Mouse (Mus musculus) CH12.LX (cell line): ENCODE measurements at regions not wholly inside any gene's neighbourhood (a gene's known extent, or its start where the extent isn't known, plus 50 kb on each side); places are given as distances from the start of the nearest gene placed in this dataset.

Experiments
- DNase-seq: peaks from one replicate; pipeline ENCODE4 v3.0.0-alpha.2; 2013; ENCODE audit errors: extremely low read depth
- H3K27ac ChIP-seq: 2 replicates; pipeline ENCODE4 v1.5.1; 2012; ENCODE audit warnings: low read depth, mild to moderate bottlenecking, control low read depth, moderate library complexity; ENCODE audit not compliant: insufficient read depth
- H3K27me3 ChIP-seq: replicated peaks from 2 replicates; pipeline ENCODE3; 2012; ENCODE audit warnings: inconsistent platforms
- H3K36me3 ChIP-seq, 2 experiments: replicated peaks in 1 of 2; 2 replicates each; pipeline versions ENCODE3 to v1.6.1; 2012; ENCODE audit warnings: inconsistent platforms in 1 of 2, low read length in 1 of 2, mild to moderate bottlenecking in 1 of 2, mixed read lengths in 1 of 2, moderate library complexity in 1 of 2; ENCODE audit not compliant: control insufficient read depth in 1 of 2, insufficient read depth in 1 of 2
- H3K4me1 ChIP-seq, 2 experiments: 2 replicates each; pipeline ENCODE4 v1.6.1; 2012; ENCODE audit warnings: inconsistent platforms in 1 of 2, moderate library complexity in 1 of 2; ENCODE audit not compliant: insufficient read depth in 2 of 2, control insufficient read depth in 1 of 2
- H3K4me2 ChIP-seq: 2 replicates; pipeline ENCODE4 v1.6.1; 2012; ENCODE audit warnings: low read depth, mild to moderate bottlenecking, control low read depth; ENCODE audit not compliant: poor library complexity, insufficient read depth, severe bottlenecking
- H3K4me3 ChIP-seq, 3 experiments: fragments of 150-350 bp in 1 of 3; sonication (generic) in 1 of 3; replicated peaks in 1 of 3; 2 replicates each; pipeline versions ENCODE3 to v1.5.1; 2011 to 2012; ENCODE audit warnings: low read depth in 2 of 3, low read length in 2 of 3, mild to moderate bottlenecking in 2 of 3, moderate library complexity in 2 of 3, control low read depth in 1 of 3, improper control_type of control experiment in 1 of 3, inconsistent platforms in 1 of 3, mixed read lengths in 1 of 3; ENCODE audit not compliant: poor library complexity in 1 of 3
- H3K79me2 ChIP-seq: replicated peaks from 2 replicates; pipeline ENCODE4 v1.6.1; 2012; ENCODE audit warnings: mild to moderate bottlenecking, moderate library complexity; ENCODE audit not compliant: control insufficient read depth, poor library complexity, insufficient read depth, severe bottlenecking; ENCODE audit errors: extremely low read depth
- H3K9ac ChIP-seq: 2 replicates; pipeline ENCODE4 v1.6.1; 2012; ENCODE audit warnings: low read depth, mild to moderate bottlenecking, control low read depth, moderate library complexity; ENCODE audit not compliant: insufficient read depth
- H3K9me3 ChIP-seq: replicated peaks from 2 replicates; pipeline ENCODE3; 2012; ENCODE audit warnings: low read length, inconsistent platforms, mixed read lengths
- BHLHE40 ChIP-seq: IDR thresholded peaks from 2 replicates; pipeline ENCODE4 v1.6.1; 2011; ENCODE audit warnings: mild to moderate bottlenecking, low read depth, low read length, improper control_type of control experiment
- CHD1 ChIP-seq: IDR thresholded peaks from 2 replicates; pipeline ENCODE4 v1.6.1; 2012; ENCODE audit warnings: low read depth, low read length, improper control_type of control experiment, inconsistent platforms
- E2F4 ChIP-seq: IDR thresholded peaks from 2 replicates; pipeline ENCODE4 v1.6.1; 2011; ENCODE audit warnings: low read depth, low read length, improper control_type of control experiment; ENCODE audit not compliant: insufficient replicate concordance
- EP300 ChIP-seq: IDR thresholded peaks from 2 replicates; pipeline ENCODE4 v1.6.1; 2011; ENCODE audit warnings: low read length, improper control_type of control experiment
- ETS1 ChIP-seq: conservative IDR thresholded peaks from 2 replicates; pipeline ENCODE4 v1.6.1; 2012; ENCODE audit warnings: low read depth, mild to moderate bottlenecking, inconsistent platforms, low read length, improper control_type of control experiment, moderate library complexity
- HCFC1 ChIP-seq: IDR thresholded peaks from 2 replicates; pipeline ENCODE4 v1.6.1; 2012; ENCODE audit warnings: low read depth, mild to moderate bottlenecking, inconsistent platforms, low read length, improper control_type of control experiment
- JUND ChIP-seq: conservative IDR thresholded peaks from 2 replicates; pipeline ENCODE4 v1.6.1; 2011; ENCODE audit warnings: low read depth, low read length, improper control_type of control experiment
- MAFK ChIP-seq: IDR thresholded peaks from 2 replicates; pipeline ENCODE4 v1.6.1; 2011; ENCODE audit warnings: low read length, improper control_type of control experiment; ENCODE audit not compliant: insufficient replicate concordance
- MAZ ChIP-seq: IDR thresholded peaks from 2 replicates; pipeline ENCODE4 v1.6.1; 2012; ENCODE audit warnings: low read depth, mild to moderate bottlenecking, inconsistent platforms, low read length, improper control_type of control experiment, moderate library complexity
- MEF2A ChIP-seq: IDR thresholded peaks from 2 replicates; pipeline ENCODE4 v1.6.1; 2014; ENCODE audit warnings: low read depth, mild to moderate bottlenecking, inconsistent platforms, low read length, improper control_type of control experiment, borderline replicate concordance
- MXI1 ChIP-seq: IDR thresholded peaks from 2 replicates; pipeline ENCODE4 v1.6.1; 2011; ENCODE audit warnings: mild to moderate bottlenecking, low read depth, low read length, improper control_type of control experiment
- NRF1 ChIP-seq: IDR thresholded peaks from 2 replicates; pipeline ENCODE4 v1.6.1; 2014; ENCODE audit warnings: low read depth, mild to moderate bottlenecking, inconsistent platforms, low read length, improper control_type of control experiment, moderate library complexity
- RAD21 ChIP-seq: IDR thresholded peaks from 2 replicates; pipeline ENCODE4 v1.6.1; 2011; ENCODE audit warnings: low read depth, mild to moderate bottlenecking, low read length, improper control_type of control experiment, moderate library complexity
- RCOR1 ChIP-seq: conservative IDR thresholded peaks from 2 replicates; pipeline ENCODE4 v1.6.1; 2012; ENCODE audit warnings: low read depth, mild to moderate bottlenecking, inconsistent platforms, low read length, improper control_type of control experiment
- SMC3 ChIP-seq: IDR thresholded peaks from 2 replicates; pipeline ENCODE4 v1.6.1; 2011; ENCODE audit warnings: low read depth, low read length, improper control_type of control experiment
- TCF12 ChIP-seq: IDR thresholded peaks from 2 replicates; pipeline ENCODE4 v1.6.1; 2014; ENCODE audit warnings: low read depth, mild to moderate bottlenecking, inconsistent platforms, low read length, improper control_type of control experiment
- USF1 ChIP-seq: IDR thresholded peaks from 2 replicates; pipeline ENCODE4 v1.6.1; 2014; ENCODE audit warnings: low read depth, mild to moderate bottlenecking, inconsistent platforms, low read length, improper control_type of control experiment
- USF2 ChIP-seq: conservative IDR thresholded peaks from 2 replicates; pipeline ENCODE4 v1.6.1; 2011; ENCODE audit warnings: low read depth, low read length, improper control_type of control experiment
- ZKSCAN1 ChIP-seq: IDR thresholded peaks from 2 replicates; pipeline ENCODE4 v1.6.1; 2012; ENCODE audit warnings: low read depth, inconsistent platforms, low read length, improper control_type of control experiment, borderline replicate concordance
- ZNF384 ChIP-seq: IDR thresholded peaks from 2 replicates; pipeline ENCODE4 v1.6.1; 2012; ENCODE audit warnings: low read depth, low read length, improper control_type of control experiment, inconsistent platforms
- dilution Hi-C: fragments of 300-500 bp; cut with MboI; formaldehyde crosslinking; loops from 2 replicates; pipeline ENCODE4 v1.14.3; 2020; ENCODE audit warnings: low sequenced_read_pairs; ENCODE audit not compliant: extremely low pct_unique_long_range_greater_than_20kb, extremely low pct_ligation_motif_present
- in situ Hi-C: fragments of 300-500 bp; cut with MboI; formaldehyde crosslinking; loops from 3 replicates; pipeline ENCODE4 v1.14.3; 2019; ENCODE audit warnings: low sequenced_read_pairs, low pct_ligation_motif_present, low pct_unique_long_range_greater_than_20kb, mixed read lengths

GRCm38 (mm10) chr12:93449436-93449835 is 1600.5 kb upstream of the Sel1l start:
- Histone ChIP-seq H3K27ac (no peak overlapping the region), H3K36me3 (no peaks in the 10 kb centered on the region), H3K27me3 (no peaks in the 10 kb centered on the region), H3K4me2 (no peak overlapping the region), H3K9me3 (no peaks in the 10 kb centered on the region), H3K79me2 (no peaks in the 10 kb centered on the region), H3K4me3 (no peak overlapping the region), H3K4me1 (no peaks in the 10 kb centered on the region), H3K9ac (no peak overlapping the region)
- dilution Hi-C loops (no loop called here), in situ Hi-C loops (no loop called here)
- no peak for DNase-seq
- TF ChIP-seq CHD1 (no peak), EP300 (no peak), TCF12 (no peak), E2F4 (no peak), ZKSCAN1 (no peak), HCFC1 (no peak), NRF1 (no peak), MXI1 (no peak), RAD21 (no peak), RCOR1 (no peak), SMC3 (no peak), USF2 (no peak), JUND (no peak)

GRCm38 (mm10) chr12:93429218-93429617 is 1580.3 kb upstream of the Sel1l start:
- H3K79me2 ChIP-seq = no peaks in the 10 kb centered on the region
- H3K4me2 ChIP-seq = no peak overlapping the region
- H3K4me3 ChIP-seq = no peak overlapping the region
- H3K27ac ChIP-seq = no peak overlapping the region
- no peaks in the 10 kb centered on the region for H3K9me3 ChIP-seq
- no peak for TF ChIP-seq ZNF384
- TF ChIP-seq ETS1 = no peak
- TF ChIP-seq E2F4 = no peak
- TF ChIP-seq MAFK = no peak
- no peak for TF ChIP-seq MEF2A
- no peak for TF ChIP-seq ZKSCAN1
- no peak for TF ChIP-seq USF1
- no peak for TF ChIP-seq MAZ
- no peak for TF ChIP-seq BHLHE40
- H3K36me3 ChIP-seq = no peaks in the 10 kb centered on the region
- H3K27me3 ChIP-seq = no peaks in the 10 kb centered on the region
- in situ Hi-C loops (no loop called here), dilution Hi-C loops (no loop called here)
- no peaks in the 10 kb centered on the region for H3K4me1 ChIP-seq
- no peak overlapping the region for H3K9ac ChIP-seq
- DNase-seq = no peak
